Mouse (Mus musculus): ENCODE results near the gene Ramp2.

Ramp2 gene

GRCm38 (mm10) chr11:101245855-101246701 is at the start of gene Ramp2:
Ramp2 (plus strand) TSS chr11:101246028.
- DNase-seq, result peak; percentile 45

- peak; percentile 27 for DNase-seq
Measured at GRCm38 (mm10) chr11:101196175-101196574, 49.7 kb upstream of the Ramp2 start.

- DNase-seq, result no peak
Measured at GRCm38 (mm10) chr11:101199555-101199954, 46.3 kb upstream of the Ramp2 start.

GRCm38 (mm10) chr11:101200986-101201385 is 44.8 kb upstream of the Ramp2 start:
- peak; percentile 71 for DNase-seq

- no peak for DNase-seq
Measured at GRCm38 (mm10) chr11:101211970-101212369, 33.9 kb upstream of the Ramp2 start.

DNA sequence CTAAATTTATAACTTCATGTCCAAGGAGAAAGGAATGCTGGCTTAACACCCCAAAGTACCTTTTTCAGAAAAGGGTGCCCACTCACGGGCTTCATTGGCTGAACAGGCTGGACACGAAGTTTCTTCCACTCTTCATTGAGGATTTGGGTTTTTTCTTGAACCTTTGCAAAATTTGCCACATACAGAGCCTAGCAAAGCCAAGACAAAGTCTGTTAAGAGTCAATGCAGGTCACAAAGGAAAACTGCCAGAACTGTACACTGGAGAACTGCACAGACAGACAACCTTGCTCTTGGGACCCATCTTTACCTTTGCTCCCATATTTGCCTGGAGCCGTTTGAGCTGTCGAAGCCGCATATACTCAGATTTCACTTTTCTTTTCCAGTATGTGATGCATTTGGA is 28.9 kb upstream of the Ramp2 start:
- no peak for DNase-seq

DNA sequence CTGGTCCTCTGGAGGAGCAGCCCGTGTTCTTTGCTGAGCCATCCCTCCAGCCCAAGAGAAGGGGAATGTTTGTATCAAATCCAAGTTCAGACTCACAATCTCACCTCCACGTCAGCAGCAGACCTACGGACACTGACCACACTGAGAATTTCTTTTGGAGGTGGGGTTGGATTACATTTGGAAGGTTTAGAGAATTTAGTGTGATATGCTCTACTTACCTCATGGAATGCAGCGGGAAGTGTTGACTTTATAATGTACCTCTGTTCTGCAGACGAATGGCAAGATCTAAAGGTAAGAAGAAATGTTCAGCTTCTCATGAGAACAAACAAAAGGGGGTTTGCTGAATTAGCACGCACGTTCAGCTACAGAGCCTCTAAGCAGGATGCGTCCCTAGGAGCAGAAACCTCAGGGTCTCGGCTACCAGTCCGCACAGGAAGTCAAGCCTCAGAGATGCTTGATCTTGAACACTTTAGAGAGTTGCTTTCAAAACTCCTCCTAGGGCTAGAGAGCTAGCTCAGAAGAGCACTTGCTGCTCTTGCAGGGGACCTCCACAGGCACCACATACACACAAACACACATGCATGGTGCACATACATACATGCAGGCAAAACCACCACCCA is 27.3 kb upstream of the Ramp2 start:
- peak; percentile 54 for DNase-seq

DNA sequence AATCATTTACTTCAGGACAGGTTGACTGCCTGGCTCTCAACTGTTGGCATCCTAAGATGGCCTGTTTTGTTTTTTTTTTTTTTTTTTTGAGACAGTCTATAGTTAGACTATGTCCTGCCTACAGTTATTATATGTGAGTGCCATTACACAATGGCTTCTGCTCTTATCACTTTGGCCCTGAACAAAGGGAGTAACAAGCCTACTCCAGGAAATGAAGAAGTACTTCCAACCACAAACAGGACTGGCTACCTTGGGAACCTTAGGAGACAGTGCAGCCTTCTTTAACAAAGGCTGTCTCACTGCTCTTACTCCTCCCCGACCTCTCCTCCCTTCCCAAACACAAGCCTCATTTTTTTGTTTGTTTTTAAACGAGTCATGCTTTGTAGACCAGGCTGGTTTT is 25.0 kb upstream of the Ramp2 start:
- no peak for DNase-seq

DNA sequence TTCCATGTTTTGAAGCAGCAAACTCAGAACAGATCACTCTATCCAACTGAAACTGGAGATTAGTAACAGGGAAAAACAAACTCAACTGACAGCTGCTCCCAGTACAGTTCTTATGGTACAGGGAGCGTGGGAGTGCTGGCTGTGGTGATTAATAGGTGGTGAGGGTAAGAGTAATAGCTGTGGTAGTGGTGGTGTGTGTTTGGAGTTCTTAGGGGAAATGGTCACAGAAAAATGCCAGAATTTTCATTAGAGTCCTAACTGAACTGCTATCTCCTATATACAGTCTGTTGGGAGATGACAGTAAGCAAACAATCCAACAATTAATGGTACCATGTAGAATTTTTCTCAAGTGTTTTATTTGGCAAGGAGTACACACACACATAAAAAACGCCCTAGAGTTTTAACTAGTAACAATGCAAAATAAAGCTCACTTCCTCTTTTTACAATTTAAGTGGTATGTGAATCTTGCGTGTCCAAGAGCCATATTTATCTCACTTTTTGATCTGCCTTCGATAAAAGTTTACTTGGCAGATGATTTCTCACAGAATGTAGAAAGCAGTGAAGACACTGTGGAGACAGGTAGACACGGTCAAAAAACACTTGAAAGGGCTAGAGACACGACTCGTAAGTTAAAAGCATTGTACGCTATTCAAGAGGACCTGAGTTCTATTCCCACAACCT is 24.4 kb upstream of the Ramp2 start:
- no peak for DNase-seq

GRCm38 (mm10) chr11:101224337-101224736 is 21.5 kb upstream of the Ramp2 start:
- DNase-seq, result no peak

GRCm38 (mm10) chr11:101225331-101226064 is 20.3 kb upstream of the Ramp2 start:
- DNase-seq, result no peak

DNA sequence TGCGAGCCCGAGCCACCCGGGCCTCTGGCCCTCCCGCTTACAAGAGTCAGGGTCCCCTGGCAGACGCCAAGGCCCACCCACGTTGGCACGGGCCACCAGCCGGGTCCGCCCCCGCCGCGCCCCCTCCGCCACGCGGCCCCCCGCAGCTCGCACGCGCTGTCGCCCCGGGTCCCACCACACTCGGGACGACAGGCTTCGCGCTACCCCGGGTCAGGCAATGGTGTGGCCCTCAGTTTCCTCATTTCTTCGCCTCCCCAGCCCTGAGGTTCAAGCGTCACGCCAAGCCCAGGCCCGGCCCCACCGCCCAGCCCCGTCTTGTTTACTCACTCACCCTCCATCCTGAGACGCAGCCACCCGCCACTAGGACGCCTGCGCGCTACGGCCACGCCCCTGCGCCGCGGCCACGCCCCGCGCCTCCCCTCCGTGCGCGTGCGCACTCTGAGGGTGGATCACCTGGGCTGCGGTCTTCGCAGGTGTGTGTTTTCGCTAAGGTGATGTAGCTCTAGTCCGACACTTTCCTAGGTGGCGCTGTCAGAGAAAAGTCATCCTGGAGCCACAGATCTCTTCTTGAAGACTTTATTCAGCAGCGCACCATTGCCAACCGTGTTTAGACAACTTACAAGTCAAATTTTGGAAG is 19.6 kb upstream of the Ramp2 start, which contains the start of gene Ezh1:
Ezh1 (minus strand) TSS at position 399 of the 637 bp plus-strand sequence.
- DNase-seq, result peak; percentile 95

- DNase-seq, result no peak
Measured at GRCm38 (mm10) chr11:101229361-101229900, 16.4 kb upstream of the Ramp2 start.

- DNase-seq, result no peak
Measured at GRCm38 (mm10) chr11:101230061-101230511, 15.7 kb upstream of the Ramp2 start.

DNA sequence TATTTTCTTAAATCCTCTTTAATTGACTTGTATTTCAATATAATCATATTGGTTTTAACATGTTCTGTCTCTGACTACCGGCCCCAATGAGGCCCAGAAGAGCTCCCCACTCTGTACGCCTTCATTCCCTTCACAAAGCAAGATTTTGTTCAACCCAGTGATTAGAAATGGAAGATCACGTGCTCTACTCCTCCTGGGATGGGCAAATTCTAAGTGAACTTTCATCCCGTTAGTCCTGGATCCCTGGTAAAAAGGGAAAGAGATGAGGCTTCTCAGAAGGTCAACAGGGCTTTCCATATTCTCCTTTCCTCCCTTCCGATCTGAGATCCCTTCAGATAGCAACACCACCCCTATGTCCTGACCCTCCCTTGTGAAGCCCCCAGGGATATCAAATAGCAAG is 15.3 kb upstream of the Ramp2 start:
- no peak for DNase-seq

DNA sequence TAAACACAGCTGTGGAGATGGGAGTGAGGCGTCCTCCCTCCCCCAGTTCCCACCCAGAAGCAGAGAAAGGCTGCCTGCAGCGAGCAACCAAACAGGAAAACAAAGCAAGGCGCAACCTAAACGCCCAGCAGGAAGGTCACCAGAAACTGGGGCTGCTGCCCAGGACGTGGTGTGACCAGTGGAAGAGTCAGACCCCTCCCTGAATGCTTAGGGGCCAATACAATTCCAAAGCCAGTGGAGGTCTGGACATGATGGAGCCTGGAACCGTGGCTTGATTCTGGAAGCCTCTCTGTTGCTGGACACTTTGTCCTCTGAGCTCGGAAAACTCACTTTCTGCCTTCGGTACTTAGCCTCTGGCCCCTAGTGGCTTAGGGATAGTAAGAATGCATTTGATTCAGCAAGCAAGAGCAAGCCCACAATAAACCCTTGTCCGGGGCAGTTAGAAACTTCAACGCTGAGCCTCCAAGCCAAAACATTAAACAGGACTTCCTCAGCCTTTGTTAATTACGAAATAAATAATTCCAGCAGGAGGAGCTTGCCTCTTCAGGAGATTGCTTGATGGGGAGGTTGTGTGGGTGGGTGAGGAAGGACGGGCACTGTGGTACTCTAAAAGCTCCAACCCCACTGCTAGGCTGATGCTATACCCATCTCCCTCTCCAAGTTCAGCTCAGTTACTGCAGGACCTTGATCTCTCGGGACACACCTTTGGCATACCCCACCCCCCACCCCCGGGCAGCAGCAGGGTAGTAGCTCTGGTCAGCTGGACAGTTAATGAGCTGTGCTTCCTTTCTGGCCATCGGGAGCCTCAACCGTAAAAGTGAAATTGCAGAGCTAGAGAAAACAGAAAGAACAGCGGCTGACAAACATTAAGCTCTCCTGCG is 14.6 kb upstream of the Ramp2 start:
- DNase-seq, result no peak

DNA sequence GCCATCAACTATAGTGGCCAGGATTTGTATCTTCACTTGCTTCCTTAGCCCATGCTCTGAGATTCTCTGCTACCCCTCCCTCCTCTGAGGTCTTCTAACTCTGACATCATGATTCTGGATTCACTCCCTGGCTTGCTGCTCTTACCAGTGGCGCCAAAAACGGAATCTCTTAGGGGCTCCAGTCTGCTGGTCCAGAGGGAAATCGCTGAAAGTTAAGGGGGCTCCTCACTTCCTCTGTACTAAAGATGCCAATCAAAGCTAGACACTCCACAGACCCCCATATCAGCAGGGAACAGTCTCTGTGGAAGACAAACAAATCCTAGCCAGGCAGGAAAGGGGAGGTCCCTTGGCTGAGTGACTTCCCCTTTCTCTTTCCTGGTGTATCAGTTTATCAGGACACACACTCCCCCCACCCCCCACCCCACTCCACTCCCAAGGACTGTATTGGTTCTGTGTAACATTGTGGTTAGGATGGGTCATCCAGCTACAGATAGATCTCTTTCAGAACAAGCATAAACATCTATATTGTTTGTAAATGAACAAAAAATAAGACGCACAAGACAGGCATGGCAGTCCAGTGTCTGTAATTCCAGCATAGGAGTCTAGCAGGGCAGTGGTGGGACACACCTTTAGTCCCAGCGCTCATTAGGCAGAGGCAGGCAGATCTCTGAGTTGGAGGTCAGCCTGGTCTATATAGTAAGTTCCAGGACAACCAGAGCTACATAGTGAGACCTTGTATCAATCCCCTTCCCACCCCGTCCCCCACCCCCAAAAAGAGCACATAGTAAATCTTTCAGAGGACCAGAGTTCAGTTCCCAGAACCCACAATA is 13.6 kb upstream of the Ramp2 start:
- no peak for DNase-seq

- no peak for DNase-seq
Measured at GRCm38 (mm10) chr11:101233240-101233639, 12.6 kb upstream of the Ramp2 start.

DNA sequence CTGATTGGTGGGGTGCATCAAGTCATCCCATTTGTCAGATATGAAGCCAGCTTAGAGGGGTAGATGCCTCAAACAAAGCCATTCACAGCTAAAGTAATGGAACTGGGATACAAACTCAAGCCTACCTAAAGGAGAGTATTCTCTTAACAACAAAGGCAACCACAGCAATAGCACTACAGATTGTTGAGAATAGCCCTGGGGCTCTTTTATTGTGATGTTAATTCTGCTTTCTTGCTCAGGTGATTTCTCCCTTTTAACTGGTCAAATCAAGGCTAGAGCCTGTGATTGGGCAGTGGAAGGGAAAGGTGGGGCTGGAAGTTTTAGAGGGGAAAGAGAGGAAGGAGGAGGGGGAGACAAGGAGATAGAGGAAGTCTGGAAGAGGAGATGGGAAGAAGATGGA is 11.7 kb upstream of the Ramp2 start:
- DNase-seq, result no peak

GRCm38 (mm10) chr11:101235429-101235828 is 10.4 kb upstream of the Ramp2 start:
- no peak for DNase-seq
